Mouse (Mus musculus): Measurements from ENCODE around the gene Gm2663. TPM values are rescaled to one million over a fixed set of nuclear protein-coding genes. Genes with fewer than 3 reads are reported as not detected.
"Not testable (repeated sequence)": the region's sequence is repeated elsewhere in the genome, so short reads cannot be mapped to it uniquely, and the experiment has no call there.

Gene Gm2663
- polyA plus RNA-seq, 1 experiment from 2014 or later: not detected

- Histone ChIP-seq H3K27ac (ENCODE audit: low read depth, low read length) (no peak overlapping the region), H3K27me3 (replicated peaks; ENCODE audit: control insufficient read depth, insufficient read depth, low read length) (no peaks in the 10 kb centered on the region), H3K36me3 (ENCODE audit: control insufficient read depth, insufficient read depth, low read length) (no peaks in the 10 kb centered on the region), H3K9ac (ENCODE audit: low read depth, low read length) (no peak overlapping the region), H3K9me3 (ENCODE audit: control insufficient read depth, low read length) (no peaks in the 10 kb centered on the region), H3K4me1 (replicated peaks; ENCODE audit: control insufficient read depth, insufficient read depth, low read length) (no peaks in the 10 kb centered on the region), H3K4me2 (no peak overlapping the region), H3K4me3 (ENCODE audit: low read depth, low read length) (no peak overlapping the region)
- 72% methylated on average over 3 of the region's 3 CpGs for WGBS
- ATAC-seq (replicated peaks; ENCODE audit: low FRiP score) (no peak), DNase-seq (ENCODE audit: low spot score) (no peak)
Observed at GRCm38 (mm10) chr6:41032231-41032630, 33.0 kb upstream of the Gm2663 start.

GRCm38 (mm10) chr6:41030821-41031220 lies 31.5 kb upstream of the Gm2663 start:
- no peak for DNase-seq (ENCODE audit: low spot score)
- no peak for ATAC-seq (replicated peaks; ENCODE audit: low FRiP score)
- no peaks in the 10 kb centered on the region for H3K36me3 ChIP-seq (ENCODE audit: control insufficient read depth, insufficient read depth, low read length)
- 82% methylated on average over 3 of the region's 3 CpGs for WGBS
- no peaks in the 10 kb centered on the region for H3K4me1 ChIP-seq (replicated peaks; ENCODE audit: control insufficient read depth, insufficient read depth, low read length)
- no peaks in the 10 kb centered on the region for H3K27me3 ChIP-seq (replicated peaks; ENCODE audit: control insufficient read depth, insufficient read depth, low read length)
- no peak overlapping the region for H3K4me2 ChIP-seq
- H3K9ac ChIP-seq (ENCODE audit: low read depth, low read length): no peak overlapping the region
- no peaks in the 10 kb centered on the region for H3K9me3 ChIP-seq (ENCODE audit: control insufficient read depth, low read length)
- H3K27ac ChIP-seq (ENCODE audit: low read depth, low read length): no peak overlapping the region
- no peak overlapping the region for H3K4me3 ChIP-seq (ENCODE audit: low read depth, low read length)

- H3K36me3 ChIP-seq (ENCODE audit: control insufficient read depth, insufficient read depth, low read length): no peaks in the 10 kb centered on the region
- no peak overlapping the region for H3K27ac ChIP-seq (ENCODE audit: low read depth, low read length)
- no peaks in the 10 kb centered on the region for H3K27me3 ChIP-seq (replicated peaks; ENCODE audit: control insufficient read depth, insufficient read depth, low read length)
- DNase-seq (ENCODE audit: low spot score) (no peak), ATAC-seq (replicated peaks; ENCODE audit: low FRiP score) (no peak)
- H3K9ac ChIP-seq (ENCODE audit: low read depth, low read length): no peak overlapping the region
- WGBS: 44% methylated on average over 2 of the region's 2 CpGs
- no peak overlapping the region for H3K4me2 ChIP-seq
- H3K9me3 ChIP-seq (ENCODE audit: control insufficient read depth, low read length): no peaks in the 10 kb centered on the region
- H3K4me3 ChIP-seq (ENCODE audit: low read depth, low read length): no peak overlapping the region
- no peaks in the 10 kb centered on the region for H3K4me1 ChIP-seq (replicated peaks; ENCODE audit: control insufficient read depth, insufficient read depth, low read length)
Observed at GRCm38 (mm10) chr6:41027053-41027452, 27.8 kb upstream of the Gm2663 start.

- H3K4me2 ChIP-seq: no peak overlapping the region
- ATAC-seq (replicated peaks; ENCODE audit: low FRiP score) (no peak), DNase-seq (ENCODE audit: low spot score) (no peak)
- H3K9ac ChIP-seq (ENCODE audit: low read depth, low read length): no peak overlapping the region
- H3K27ac ChIP-seq (ENCODE audit: low read depth, low read length): no peak overlapping the region
- H3K9me3 ChIP-seq (ENCODE audit: control insufficient read depth, low read length): no peaks in the 10 kb centered on the region
- no peaks in the 10 kb centered on the region for H3K36me3 ChIP-seq (ENCODE audit: control insufficient read depth, insufficient read depth, low read length)
- WGBS: 65% methylated on average over 2 of the region's 2 CpGs
- H3K27me3 ChIP-seq (replicated peaks; ENCODE audit: control insufficient read depth, insufficient read depth, low read length): no peaks in the 10 kb centered on the region
- H3K4me3 ChIP-seq (ENCODE audit: low read depth, low read length): no peak overlapping the region
- no peaks in the 10 kb centered on the region for H3K4me1 ChIP-seq (replicated peaks; ENCODE audit: control insufficient read depth, insufficient read depth, low read length)
Observed at GRCm38 (mm10) chr6:41025873-41026650, 26.8 kb upstream of the Gm2663 start.

GRCm38 (mm10) chr6:41019140-41019539 lies 19.9 kb upstream of the Gm2663 start:
- no peaks in the 10 kb centered on the region for H3K36me3 ChIP-seq (ENCODE audit: control insufficient read depth, insufficient read depth, low read length)
- no peak overlapping the region for H3K4me2 ChIP-seq
- H3K4me3 ChIP-seq (ENCODE audit: low read depth, low read length): no peak overlapping the region
- no peaks in the 10 kb centered on the region for H3K9me3 ChIP-seq (ENCODE audit: control insufficient read depth, low read length)
- ATAC-seq (replicated peaks; ENCODE audit: low FRiP score) (no peak), DNase-seq (ENCODE audit: low spot score) (no peak)
- no peak overlapping the region for H3K9ac ChIP-seq (ENCODE audit: low read depth, low read length)
- no peaks in the 10 kb centered on the region for H3K27me3 ChIP-seq (replicated peaks; ENCODE audit: control insufficient read depth, insufficient read depth, low read length)
- WGBS: 72% methylated on average over 2 of the region's 2 CpGs
- no peaks in the 10 kb centered on the region for H3K4me1 ChIP-seq (replicated peaks; ENCODE audit: control insufficient read depth, insufficient read depth, low read length)
- H3K27ac ChIP-seq (ENCODE audit: low read depth, low read length): no peak overlapping the region

DNA sequence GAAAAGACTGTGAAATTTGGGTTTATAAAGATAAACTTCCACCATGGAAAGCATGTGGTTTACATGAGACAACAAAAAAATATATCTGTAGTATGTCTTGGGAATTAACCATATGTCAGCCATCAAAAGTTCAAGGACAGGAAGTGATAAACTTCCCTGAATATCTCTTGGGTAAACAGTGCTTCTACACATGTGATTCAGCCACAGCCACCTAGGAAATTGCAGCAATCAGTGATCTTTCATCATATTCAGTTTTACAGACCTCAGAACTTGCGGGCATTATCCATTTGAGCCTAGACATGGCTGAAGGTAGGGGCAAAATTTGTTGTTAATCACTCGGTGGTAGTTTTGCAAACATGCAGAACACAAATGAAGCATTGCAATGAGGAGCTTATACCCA lies 19.4 kb upstream of the Gm2663 start:
- DNase-seq (ENCODE audit: low spot score): no peak
- H3K27ac ChIP-seq (ENCODE audit: low read depth, low read length): no peak overlapping the region
- no peaks in the 10 kb centered on the region for H3K36me3 ChIP-seq (ENCODE audit: control insufficient read depth, insufficient read depth, low read length)
- no peak overlapping the region for H3K4me2 ChIP-seq
- H3K9ac ChIP-seq (ENCODE audit: low read depth, low read length): no peak overlapping the region
- no peaks in the 10 kb centered on the region for H3K4me1 ChIP-seq (replicated peaks; ENCODE audit: control insufficient read depth, insufficient read depth, low read length)
- 69% methylated on average over 2 of the region's 2 CpGs for WGBS
- H3K4me3 ChIP-seq (ENCODE audit: low read depth, low read length): no peak overlapping the region
- H3K27me3 ChIP-seq (replicated peaks; ENCODE audit: control insufficient read depth, insufficient read depth, low read length): no peaks in the 10 kb centered on the region
- no peaks in the 10 kb centered on the region for H3K9me3 ChIP-seq (ENCODE audit: control insufficient read depth, low read length)
- ATAC-seq (replicated peaks; ENCODE audit: low FRiP score): no peak

DNA sequence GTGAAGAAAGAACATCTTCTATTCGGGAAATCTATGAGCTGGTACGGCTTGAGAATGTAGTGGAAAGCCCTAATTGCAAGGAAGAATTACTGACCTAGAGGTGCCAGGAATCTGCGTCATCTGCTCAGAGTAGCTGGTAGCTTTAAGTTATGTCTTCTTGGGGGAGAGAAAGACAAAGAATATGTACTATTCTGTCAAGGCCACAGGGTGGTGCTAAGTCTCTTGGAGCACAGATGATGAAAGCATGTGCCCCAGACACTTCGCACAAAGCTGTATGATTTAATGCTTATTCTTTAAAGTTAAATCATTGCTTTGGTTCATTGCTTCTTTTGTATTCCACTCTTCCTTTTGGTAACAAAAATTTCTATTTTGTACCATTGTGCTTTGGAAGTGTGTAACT lies 15.8 kb upstream of the Gm2663 start:
- no peaks in the 10 kb centered on the region for H3K27me3 ChIP-seq (replicated peaks; ENCODE audit: control insufficient read depth, insufficient read depth, low read length)
- H3K27ac ChIP-seq (ENCODE audit: low read depth, low read length): no peak overlapping the region
- DNase-seq (ENCODE audit: low spot score) (no peak), ATAC-seq (replicated peaks; ENCODE audit: low FRiP score) (no peak)
- H3K36me3 ChIP-seq (ENCODE audit: control insufficient read depth, insufficient read depth, low read length): no peaks in the 10 kb centered on the region
- 80% methylated on average over 4 of the region's 4 CpGs for WGBS
- no peak overlapping the region for H3K4me3 ChIP-seq (ENCODE audit: low read depth, low read length)
- H3K9ac ChIP-seq (ENCODE audit: low read depth, low read length): no peak overlapping the region
- H3K4me1 ChIP-seq (replicated peaks; ENCODE audit: control insufficient read depth, insufficient read depth, low read length): no peaks in the 10 kb centered on the region
- no peak overlapping the region for H3K4me2 ChIP-seq
- H3K9me3 ChIP-seq (ENCODE audit: control insufficient read depth, low read length): no peaks in the 10 kb centered on the region

DNA sequence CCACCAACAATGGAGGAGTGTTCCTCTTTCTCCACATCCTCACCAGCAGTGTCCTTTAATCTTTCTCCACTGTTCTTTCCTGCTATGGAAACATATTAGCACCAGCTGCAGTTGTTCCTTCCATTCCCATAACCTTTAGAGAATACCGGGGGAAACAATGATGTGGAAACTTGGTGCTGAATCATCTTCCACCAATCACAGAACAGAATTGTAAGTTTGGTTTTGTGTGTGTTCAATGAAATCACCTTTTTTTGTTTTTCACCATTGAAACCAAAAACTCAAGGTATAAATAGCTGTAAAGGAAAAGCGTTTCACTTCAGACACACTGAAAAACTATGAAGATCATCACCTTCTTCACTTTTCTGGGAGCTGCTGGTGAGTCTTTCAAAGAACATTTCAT lies 34.8 kb downstream of the Gm2663 start, which contains the start of gene 1810009J06Rik:
Gene 1810009J06Rik (plus strand): TSS at position 301 of the 400 bp plus-strand sequence.
- H3K9me3 ChIP-seq (ENCODE audit: control insufficient read depth, low read length); H3K4me1 ChIP-seq (replicated peaks; ENCODE audit: control insufficient read depth, insufficient read depth, low read length); DNase-seq (ENCODE audit: low spot score); H3K9ac ChIP-seq (ENCODE audit: low read depth, low read length); H3K27me3 ChIP-seq (replicated peaks; ENCODE audit: control insufficient read depth, insufficient read depth, low read length); H3K4me3 ChIP-seq (ENCODE audit: low read depth, low read length); H3K36me3 ChIP-seq (ENCODE audit: control insufficient read depth, insufficient read depth, low read length); ATAC-seq (replicated peaks; ENCODE audit: low FRiP score); H3K4me2 ChIP-seq; H3K27ac ChIP-seq (ENCODE audit: low read depth, low read length): not testable (repeated sequence)
- WGBS: 89% methylated on average over 2 of the region's 2 CpGs

DNA sequence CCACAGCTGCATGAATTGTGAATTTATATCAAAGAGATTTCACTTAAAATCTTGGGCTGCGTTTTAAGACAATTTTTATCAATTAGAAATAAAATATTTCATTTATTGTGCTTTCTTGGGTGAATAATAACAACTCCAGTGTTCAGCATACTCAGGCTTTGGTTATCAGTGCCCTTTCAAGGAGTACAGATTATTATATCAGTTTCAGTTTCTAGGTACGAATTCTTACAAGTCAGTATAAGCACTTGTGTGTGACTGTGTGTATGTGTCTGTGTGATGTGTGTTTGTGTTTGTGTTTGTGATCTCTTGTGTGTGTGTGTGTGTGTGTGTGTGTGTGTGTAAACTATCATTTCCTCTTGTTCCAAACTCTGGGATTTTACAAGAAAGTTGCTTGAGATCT lies 45.6 kb downstream of the Gm2663 start:
- ATAC-seq (replicated peaks; ENCODE audit: low FRiP score) (no peak), DNase-seq (ENCODE audit: low spot score) (no peak)
- Histone ChIP-seq H3K4me2 (no peak overlapping the region), H3K27me3 (replicated peaks; ENCODE audit: control insufficient read depth, insufficient read depth, low read length) (no peaks in the 10 kb centered on the region), H3K9me3 (ENCODE audit: control insufficient read depth, low read length) (no peaks in the 10 kb centered on the region), H3K4me3 (ENCODE audit: low read depth, low read length) (no peak overlapping the region), H3K9ac (ENCODE audit: low read depth, low read length) (no peak overlapping the region), H3K27ac (ENCODE audit: low read depth, low read length) (no peak overlapping the region), H3K36me3 (ENCODE audit: control insufficient read depth, insufficient read depth, low read length) (no peaks in the 10 kb centered on the region), H3K4me1 (replicated peaks; ENCODE audit: control insufficient read depth, insufficient read depth, low read length) (no peaks in the 10 kb centered on the region)
- WGBS: 58% methylated on average over 2 of the region's 2 CpGs
